Mouse (Mus musculus) brain, embryonic 14.5 days (tissue): ENCODE results near the gene Zfp114.

ENCODE experiments used
- CTCF ChIP-seq: fragments of 200-500 bp; IDR thresholded peaks from 2 replicates; pipeline ENCODE4 v1.5.1; 2012; ENCODE audit warnings: inconsistent platforms, mild to moderate bottlenecking, moderate library complexity, borderline replicate concordance; ENCODE audit not compliant: insufficient read depth, insufficient read length; ENCODE audit errors: extremely low read depth
- POLR2A ChIP-seq: fragments of 200-500 bp; IDR thresholded peaks from 2 replicates; pipeline ENCODE4 v1.6.1; 2012; ENCODE audit warnings: mild to moderate bottlenecking, inconsistent platforms, borderline replicate concordance; ENCODE audit not compliant: poor library complexity, insufficient read depth, insufficient read length, severe bottlenecking; ENCODE audit errors: extremely low read depth

DNA sequence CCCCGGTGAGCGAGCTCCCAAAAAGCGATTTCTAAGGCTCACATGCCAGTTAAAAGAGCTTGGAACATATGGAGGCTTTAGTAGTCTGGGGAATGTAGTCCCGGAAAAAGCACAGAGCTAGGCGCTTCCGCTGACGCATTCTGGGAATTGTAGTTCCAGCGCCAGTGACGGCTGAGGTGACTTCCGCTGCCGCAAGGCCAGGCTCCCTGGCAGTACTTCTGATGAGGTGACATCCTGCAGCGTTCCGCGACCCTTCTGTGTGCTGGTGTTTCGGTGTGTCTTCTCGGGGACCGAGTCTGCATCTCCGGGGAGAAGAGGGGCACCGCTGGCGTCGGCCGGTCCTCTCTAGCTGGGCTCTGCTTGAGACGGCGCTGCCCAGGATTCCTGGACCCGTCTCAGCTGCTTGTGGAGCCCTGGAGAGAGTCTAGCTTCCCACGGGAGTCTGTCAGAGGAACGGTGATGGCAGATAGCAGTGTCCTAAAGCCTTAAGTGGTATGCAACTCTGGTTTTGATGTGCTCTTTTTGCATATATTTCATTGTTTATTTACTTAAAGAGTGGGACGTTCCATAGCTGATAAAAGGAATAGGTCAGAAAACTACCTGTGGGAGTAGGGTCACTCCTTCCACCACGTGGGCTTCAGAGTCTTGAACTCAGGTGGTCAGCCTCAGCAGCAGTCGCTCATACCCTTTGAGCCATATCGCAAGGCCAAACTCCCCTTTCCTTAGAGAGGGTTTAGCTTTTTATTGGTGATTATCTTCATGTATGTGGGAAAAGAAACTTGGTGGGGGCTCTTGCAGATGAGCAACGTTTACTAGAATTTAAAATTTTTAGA, 40.6 kb upstream of the Zfp114 start, which contains the start of gene Zfp235:
- no peak for TF ChIP-seq CTCF
- TF ChIP-seq POLR2A, result peak; percentile 63; the same call in 1 of the 2 replicates
